Mouse (Mus musculus): ENCODE data around the gene F2r.

- TF ChIP-seq CTCF (conservative IDR thresholded peaks at IDR 0.05; ENCODE audit: insufficient read depth, insufficient read length, low read depth, low read length), result no peak
- TF ChIP-seq POLR2A (IDR thresholded peaks at IDR 0.05; ENCODE audit: low read depth, low read length), result no peak
These were observed 18.4 kb downstream of the F2r start for GRCm38 (mm10) chr13:95599833-95600359.

Data from kidney, adult 2 months (tissue).